Mouse (Mus musculus): ENCODE data around the gene Zbtb4. TPM values are rescaled to one million over a fixed set of nuclear protein-coding genes. Genes with fewer than 3 reads are reported as not detected.

Gene Zbtb4
- polyA plus RNA-seq, 1 experiment, result 9.4 TPM

- Histone ChIP-seq H3K79me2 (ENCODE audit: control insufficient read depth, insufficient read depth) (no peaks in the 10 kb centered on the region), H3K27me3 (ENCODE audit: control insufficient read depth, insufficient read depth, insufficient read length) (no peaks in the 10 kb centered on the region), H3K36me3 (ENCODE audit: control insufficient read depth, insufficient read depth) (peaks cover 4% of the 10 kb centered on the region), H3ac (ENCODE audit: control insufficient read depth, insufficient read length) (no peak overlapping the region), H3K4me3 (peak overlapping the region; percentile 65), H3K4me2 (ENCODE audit: low read depth) (peak overlapping the region; percentile 99)
- TF ChIP-seq MYOD1 (IDR thresholded peaks at IDR 0.05; ENCODE audit: control insufficient read depth in 1 of 3, insufficient read length in 2 of 3, low read depth in 2 of 3), result peak in 2 of 3 experiments; percentile 98 to 99
- TF ChIP-seq CEBPB (IDR thresholded peaks at IDR 0.05; ENCODE audit: insufficient read depth, poor library complexity, severe bottlenecking), result no peak
- peak; percentile 48 for TF ChIP-seq TCF12 (IDR thresholded peaks at IDR 0.05; ENCODE audit: insufficient read depth, poor library complexity, severe bottlenecking)
- no peak for TF ChIP-seq USF1 (IDR thresholded peaks at IDR 0.05; ENCODE audit: low read depth)
- TF ChIP-seq REST (IDR thresholded peaks at IDR 0.05; ENCODE audit: insufficient read depth, insufficient read length), result no peak
- peak; percentile 34 for TF ChIP-seq POLR2AphosphoS2 (IDR thresholded peaks at IDR 0.05; ENCODE audit: insufficient read length, low read depth)
- TF ChIP-seq MYOG (IDR thresholded peaks at IDR 0.05; ENCODE audit: control insufficient read depth in 1 of 3, insufficient read depth in 1 of 3, insufficient read length in 2 of 3, low read depth in 2 of 3), result peak; percentile 71 to 100 (median 99)
- no peak for TF ChIP-seq MAX (IDR thresholded peaks at IDR 0.05; ENCODE audit: low read depth)
- peak; percentile 86 for TF ChIP-seq TCF3 (IDR thresholded peaks at IDR 0.05; ENCODE audit: insufficient read length, low read depth)
- TF ChIP-seq E2F4 (IDR thresholded peaks at IDR 0.05; ENCODE audit: insufficient read depth), result no peak
- TF ChIP-seq SRF (IDR thresholded peaks at IDR 0.05; ENCODE audit: control insufficient read depth, insufficient read length, low read depth), result no peak
- peak; percentile 37 for TF ChIP-seq POLR2A (IDR thresholded peaks at IDR 0.05; ENCODE audit: insufficient read length, low read depth)
Measured at GRCm38 (mm10) chr11:69800138-69800391, 34.4 kb downstream of the Zbtb4 start.

- Histone ChIP-seq H3K27me3 (ENCODE audit: control insufficient read depth, insufficient read depth, insufficient read length) (no peaks in the 10 kb centered on the region), H3ac (ENCODE audit: control insufficient read depth, insufficient read length) (peak overlapping the region; percentile 3), H3K36me3 (ENCODE audit: control insufficient read depth, insufficient read depth) (peaks cover 4% of the 10 kb centered on the region), H3K4me2 (ENCODE audit: low read depth) (peak overlapping the region; percentile 99), H3K4me3 (peak overlapping the region; percentile 65), H3K79me2 (ENCODE audit: control insufficient read depth, insufficient read depth) (no peaks in the 10 kb centered on the region)
- TF ChIP-seq REST (IDR thresholded peaks at IDR 0.05; ENCODE audit: insufficient read depth, insufficient read length), result no peak
- TF ChIP-seq CEBPB (IDR thresholded peaks at IDR 0.05; ENCODE audit: insufficient read depth, poor library complexity, severe bottlenecking), result no peak
- peak; percentile 28 for TF ChIP-seq USF1 (IDR thresholded peaks at IDR 0.05; ENCODE audit: low read depth)
- TF ChIP-seq MYOG (IDR thresholded peaks at IDR 0.05; ENCODE audit: control insufficient read depth in 1 of 3, insufficient read depth in 1 of 3, insufficient read length in 2 of 3, low read depth in 2 of 3), result no peak
Measured at GRCm38 (mm10) chr11:69800392-69801197, 34.9 kb downstream of the Zbtb4 start.

GRCm38 (mm10) chr11:69801379-69801977 lies 35.8 kb downstream of the Zbtb4 start, which contains the start of gene Fgf11:
Gene Fgf11 (minus strand): TSS chr11:69801857.
- H3K4me2 ChIP-seq (ENCODE audit: low read depth), result peak within 1 kb of the TSS; percentile 99
- TF ChIP-seq REST (IDR thresholded peaks at IDR 0.05; ENCODE audit: insufficient read depth, insufficient read length) (no peak), TCF3 (IDR thresholded peaks at IDR 0.05; ENCODE audit: insufficient read length, low read depth) (no peak), USF1 (IDR thresholded peaks at IDR 0.05; ENCODE audit: low read depth) (no peak), CEBPB (IDR thresholded peaks at IDR 0.05; ENCODE audit: insufficient read depth, poor library complexity, severe bottlenecking) (no peak), SRF (IDR thresholded peaks at IDR 0.05; ENCODE audit: control insufficient read depth, insufficient read length, low read depth) (no peak), POLR2AphosphoS2 (IDR thresholded peaks at IDR 0.05; ENCODE audit: insufficient read length, low read depth) (peak; percentile 30), MAX (IDR thresholded peaks at IDR 0.05; ENCODE audit: low read depth) (no peak), MYOG (IDR thresholded peaks at IDR 0.05; ENCODE audit: control insufficient read depth in 1 of 3, insufficient read depth in 1 of 3, insufficient read length in 2 of 3, low read depth in 2 of 3) (peak in 1 of 3 experiments; percentile 30), POLR2A (IDR thresholded peaks at IDR 0.05; ENCODE audit: insufficient read length, low read depth) (peak; percentile 19), MYOD1 (IDR thresholded peaks at IDR 0.05; ENCODE audit: control insufficient read depth in 1 of 3, insufficient read length in 2 of 3, low read depth in 2 of 3) (no peak)
- H3K27me3 ChIP-seq (ENCODE audit: control insufficient read depth, insufficient read depth, insufficient read length), result no peaks in the 10 kb centered on the region
- H3K36me3 ChIP-seq (ENCODE audit: control insufficient read depth, insufficient read depth), result peaks cover 4% of the 10 kb centered on the region
- H3K4me3 ChIP-seq, result peak within 1 kb of the TSS; percentile 65
- H3ac ChIP-seq (ENCODE audit: control insufficient read depth, insufficient read length), result peak within 1 kb of the TSS; percentile 3
- H3K79me2 ChIP-seq (ENCODE audit: control insufficient read depth, insufficient read depth), result no peaks in the 10 kb centered on the region

- TF ChIP-seq E2F4 (IDR thresholded peaks at IDR 0.05; ENCODE audit: insufficient read depth), result no peak
- TF ChIP-seq MYOG (IDR thresholded peaks at IDR 0.05; ENCODE audit: control insufficient read depth in 1 of 3, insufficient read depth in 1 of 3, insufficient read length in 2 of 3, low read depth in 2 of 3), result peak in 1 of 3 experiments; percentile 31
- peak; percentile 89 for TF ChIP-seq POLR2AphosphoS2 (IDR thresholded peaks at IDR 0.05; ENCODE audit: insufficient read length, low read depth)
- TF ChIP-seq POLR2A (IDR thresholded peaks at IDR 0.05; ENCODE audit: insufficient read length, low read depth), result peak; percentile 86
- TF ChIP-seq MYOD1 (IDR thresholded peaks at IDR 0.05; ENCODE audit: control insufficient read depth in 1 of 3, insufficient read length in 2 of 3, low read depth in 2 of 3), result peak in 1 of 3 experiments; percentile 19
- Histone ChIP-seq H3K36me3 (ENCODE audit: control insufficient read depth, insufficient read depth) (no peaks in the 10 kb centered on the region), H3K79me2 (ENCODE audit: control insufficient read depth, insufficient read depth) (no peaks in the 10 kb centered on the region), H3K4me3 (peak overlapping the region; percentile 65), H3K4me2 (ENCODE audit: low read depth) (peak overlapping the region; percentile 99), H3K27me3 (ENCODE audit: control insufficient read depth, insufficient read depth, insufficient read length) (no peaks in the 10 kb centered on the region), H3ac (ENCODE audit: control insufficient read depth, insufficient read length) (peak overlapping the region; percentile 3)
Measured at GRCm38 (mm10) chr11:69802648-69803105, 37.0 kb downstream of the Zbtb4 start.

Data from myocyte (in vitro differentiated cells).